Mouse (Mus musculus) heart, adult 2 months (tissue): ENCODE measurements at regions not wholly inside any gene's neighbourhood (a gene's known extent, or its start where the extent isn't known, plus 50 kb on each side); places are given as distances from the start of the nearest gene placed in this dataset.

ENCODE experiments used
- DNase-seq, 2 experiments: peaks; one replicate each; pipeline ENCODE4 v3.0.0; 2021
- H3K27ac ChIP-seq: fragments of 200-600 bp; 2 replicates; pipeline ENCODE4 v1.8.1; 2022
- H3K27me3 ChIP-seq: fragments of 200-500 bp; 2 replicates; pipeline ENCODE4 v1.6.1; 2012; ENCODE audit warnings: mild to moderate bottlenecking, low read length, inconsistent platforms, mixed read lengths; ENCODE audit not compliant: control insufficient read depth, insufficient read depth
- H3K36me3 ChIP-seq: fragments of 200-500 bp; 2 replicates; pipeline ENCODE4 v1.6.1; 2012; ENCODE audit warnings: low read length, inconsistent platforms; ENCODE audit not compliant: control insufficient read depth, insufficient read depth
- H3K4me1 ChIP-seq: fragments of 200-500 bp; 2 replicates; pipeline ENCODE4 v1.6.1; 2011; ENCODE audit warnings: low read length; ENCODE audit not compliant: control insufficient read depth, insufficient read depth
- H3K4me3 ChIP-seq: fragments of 200-600 bp; 2 replicates; pipeline ENCODE4 v1.8.1; 2022
- H3K79me2 ChIP-seq: fragments of 200-500 bp; replicated peaks from 2 replicates; pipeline ENCODE4 v1.6.1; 2012; ENCODE audit warnings: mild to moderate bottlenecking, inconsistent platforms, low read length, moderate library complexity, mixed read lengths; ENCODE audit not compliant: control insufficient read depth, insufficient read depth
- H3K9ac ChIP-seq: fragments of 200-500 bp; 2 replicates; pipeline ENCODE4 v1.6.1; 2012; ENCODE audit warnings: low read depth, mild to moderate bottlenecking, control low read depth, inconsistent platforms, low read length, mixed read lengths
- CTCF ChIP-seq: fragments of 200-600 bp; IDR thresholded peaks from 2 replicates; pipeline ENCODE4 v1.8.1; 2022; ENCODE audit warnings: antibody characterized with exemption, mild to moderate bottlenecking, moderate library complexity
- EP300 ChIP-seq: fragments of 200-500 bp; IDR thresholded peaks from 2 replicates; pipeline ENCODE4 v1.6.1; 2011; ENCODE audit warnings: low read depth, low read length, control low read depth; ENCODE audit not compliant: insufficient read depth
- POLR2A ChIP-seq: fragments of 200-500 bp; IDR thresholded peaks from 2 replicates; pipeline ENCODE4 v1.6.1; 2011; ENCODE audit warnings: mild to moderate bottlenecking, low read depth, low read length, control low read depth; ENCODE audit not compliant: insufficient read depth
- WGBS: fragments of 180-500 bp; shearing (Covaris S2); methylation state at CpG from one replicate; pipeline ENCODE4 v1.1.7; 2018; 5-methylcytosine and 5-hydroxymethylcytosine counted together
- intact Hi-C: fragments of 180-260 bp; cut with DNase I; formaldehyde crosslinking; loops from one replicate; pipeline ENCODE4 v1.15.1; 2025

- DNase-seq = no peak
- H3K36me3 ChIP-seq = no peaks in the 10 kb centered on the region
- no peak overlapping the region for H3K9ac ChIP-seq
- no peaks in the 10 kb centered on the region for H3K79me2 ChIP-seq
- no peaks in the 10 kb centered on the region for H3K27me3 ChIP-seq
- intact Hi-C loops = no loop called here
- no peak overlapping the region for H3K27ac ChIP-seq
- no peaks in the 10 kb centered on the region for H3K4me1 ChIP-seq
- WGBS = 52% methylated on average over 5 of the region's 5 CpGs
- TF ChIP-seq EP300 (no peak), POLR2A (no peak), CTCF (no peak)
- no peak overlapping the region for H3K4me3 ChIP-seq
Measured at GRCm38 (mm10) chr5:51783523-51783922, 216.0 kb upstream of the Ppargc1a start.

GRCm38 (mm10) chr5:51783099-51783498 is 215.6 kb upstream of the Ppargc1a start:
- 76% methylated on average over 9 of the region's 9 CpGs for WGBS
- Histone ChIP-seq H3K4me3 (no peak overlapping the region), H3K36me3 (no peaks in the 10 kb centered on the region), H3K27ac (no peak overlapping the region), H3K4me1 (no peaks in the 10 kb centered on the region), H3K79me2 (no peaks in the 10 kb centered on the region), H3K9ac (no peak overlapping the region), H3K27me3 (no peaks in the 10 kb centered on the region)
- TF ChIP-seq CTCF (no peak), POLR2A (no peak), EP300 (no peak)
- DNase-seq = no peak
- intact Hi-C loops = no loop called here

- TF ChIP-seq CTCF (no peak), POLR2A (no peak), EP300 (no peak)
- no peak for DNase-seq
- no peak overlapping the region for H3K9ac ChIP-seq
- H3K36me3 ChIP-seq = no peaks in the 10 kb centered on the region
- no peak overlapping the region for H3K27ac ChIP-seq
- intact Hi-C loops = no loop called here
- 92% methylated on average over 9 of the region's 9 CpGs for WGBS
- no peak overlapping the region for H3K4me3 ChIP-seq
- H3K27me3 ChIP-seq = no peaks in the 10 kb centered on the region
- no peaks in the 10 kb centered on the region for H3K79me2 ChIP-seq
- no peaks in the 10 kb centered on the region for H3K4me1 ChIP-seq
Measured at GRCm38 (mm10) chr5:51775502-51776145, 208.1 kb upstream of the Ppargc1a start.

GRCm38 (mm10) chr5:51771655-51772054 is 204.1 kb upstream of the Ppargc1a start:
- Histone ChIP-seq H3K4me1 (no peaks in the 10 kb centered on the region), H3K27me3 (no peaks in the 10 kb centered on the region), H3K9ac (no peak overlapping the region), H3K27ac (no peak overlapping the region), H3K79me2 (no peaks in the 10 kb centered on the region), H3K4me3 (no peak overlapping the region), H3K36me3 (no peaks in the 10 kb centered on the region)
- TF ChIP-seq POLR2A = no peak
- no peak for TF ChIP-seq CTCF
- no peak for TF ChIP-seq EP300
- intact Hi-C loops = no loop called here
- DNase-seq = no peak
- 75% methylated on average over 2 of the region's 2 CpGs for WGBS

GRCm38 (mm10) chr5:51766111-51766510 is 198.6 kb upstream of the Ppargc1a start:
- H3K36me3 ChIP-seq = no peaks in the 10 kb centered on the region
- DNase-seq = no peak
- intact Hi-C loops = no loop called here
- H3K79me2 ChIP-seq = no peaks in the 10 kb centered on the region
- no peak overlapping the region for H3K9ac ChIP-seq
- H3K27ac ChIP-seq = no peak overlapping the region
- H3K4me3 ChIP-seq = no peak overlapping the region
- WGBS = 77% methylated on average over 3 of the region's 3 CpGs
- no peaks in the 10 kb centered on the region for H3K27me3 ChIP-seq
- TF ChIP-seq CTCF (no peak), POLR2A (no peak), EP300 (no peak)
- H3K4me1 ChIP-seq = no peaks in the 10 kb centered on the region

- Histone ChIP-seq H3K27ac (no peak overlapping the region), H3K36me3 (no peaks in the 10 kb centered on the region), H3K27me3 (no peaks in the 10 kb centered on the region), H3K9ac (no peak overlapping the region), H3K4me1 (no peaks in the 10 kb centered on the region), H3K79me2 (no peaks in the 10 kb centered on the region), H3K4me3 (no peak overlapping the region)
- intact Hi-C loops = no loop called here
- TF ChIP-seq CTCF (no peak), EP300 (no peak), POLR2A (no peak)
- DNase-seq = no peak
- WGBS = 86% methylated on average over 7 of the region's 7 CpGs
Measured at GRCm38 (mm10) chr5:51764416-51764815, 196.9 kb upstream of the Ppargc1a start.
